Mouse (Mus musculus) cerebellum, adult 8-10 months (tissue): ENCODE measurements around the gene Cnnm4.

Source experiments
- DNase-seq: peaks from one replicate; pipeline ENCODE4 v3.0.0; 2022

The Cnnm4 gene

GRCm38 (mm10) chr1:36471181-36472105 is at the start of gene Cnnm4:
Cnnm4 (plus strand) TSS chr1:36471620.
- peak; percentile 84 for DNase-seq

DNA sequence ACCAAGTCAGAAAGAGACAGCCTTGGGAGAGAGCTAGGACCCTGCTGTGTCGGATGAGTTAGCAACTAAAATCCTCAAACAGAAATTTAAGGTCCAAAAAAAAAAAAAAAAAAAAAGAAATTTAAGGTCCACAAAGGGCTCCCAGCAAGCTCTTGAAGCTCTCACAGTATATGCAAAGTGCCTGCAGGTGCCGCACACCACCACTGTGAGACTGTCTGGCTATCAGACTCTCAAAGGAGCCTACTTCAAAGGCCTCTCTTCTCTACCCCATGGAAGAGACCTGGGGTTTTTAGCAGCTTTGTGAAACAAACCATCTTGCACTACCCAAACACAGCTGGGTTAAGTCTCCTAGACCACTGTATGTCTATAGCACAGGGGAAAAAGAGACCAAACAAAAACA is 41.9 kb upstream of the Cnnm4 start:
- no peak for DNase-seq

DNA sequence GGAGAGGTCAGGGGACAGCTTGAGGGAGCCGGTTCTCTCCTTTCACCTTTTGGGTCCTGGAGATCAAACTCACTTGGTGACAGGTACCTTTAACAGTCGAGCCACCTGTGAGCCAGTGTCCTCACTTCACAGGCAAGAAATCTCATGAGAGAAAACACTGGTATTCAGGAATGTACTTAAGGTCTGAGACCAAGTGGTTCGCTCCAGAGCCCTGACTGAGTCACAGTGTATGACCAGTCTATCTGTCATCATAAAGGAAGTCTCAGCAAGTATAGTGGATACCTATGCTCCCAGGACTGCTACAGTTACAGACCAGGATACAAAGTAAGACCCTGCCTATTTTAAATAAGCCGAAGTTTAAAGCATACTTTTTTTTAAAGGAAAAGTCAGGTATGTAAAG is 38.4 kb upstream of the Cnnm4 start:
- DNase-seq, result no peak

DNA sequence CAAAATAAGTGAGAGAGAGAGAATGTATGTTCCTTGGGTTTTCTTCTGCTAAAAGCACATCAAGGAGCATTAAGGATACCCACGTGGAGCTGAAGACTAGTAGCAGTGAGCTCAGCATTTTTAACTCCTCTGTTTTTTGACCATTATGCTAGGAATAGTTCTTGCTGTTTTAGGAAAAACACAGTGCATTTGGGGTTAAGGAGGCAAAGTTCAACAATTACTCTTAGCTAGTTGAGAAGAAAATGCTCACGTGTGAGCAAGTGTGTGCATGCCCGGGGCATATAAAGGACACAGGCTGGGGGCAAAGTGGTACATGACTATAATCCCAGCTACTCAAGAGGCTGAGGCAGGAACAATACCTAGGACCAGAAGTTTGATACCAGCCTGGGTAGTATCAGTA is 37.8 kb upstream of the Cnnm4 start:
- DNase-seq, result no peak

DNA sequence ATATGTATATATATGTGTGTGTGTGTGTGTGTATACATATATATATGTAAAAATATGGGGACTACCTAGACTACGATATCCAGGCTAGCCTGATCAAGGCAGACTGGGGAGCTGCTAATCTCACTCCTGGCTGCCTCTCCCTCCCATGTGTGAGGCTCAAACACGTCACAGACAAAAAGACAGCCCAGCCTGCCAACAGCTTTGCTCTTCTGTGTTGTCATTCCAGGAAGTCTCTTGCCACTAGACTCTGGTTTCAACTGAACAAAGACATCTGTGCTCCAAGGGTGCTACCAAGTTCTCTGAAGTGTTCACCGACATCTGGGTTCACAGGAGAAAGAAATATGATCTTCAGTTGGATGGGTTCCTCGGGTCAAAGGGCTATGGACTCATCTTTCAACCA is 36.3 kb upstream of the Cnnm4 start:
- DNase-seq, result no peak

DNA sequence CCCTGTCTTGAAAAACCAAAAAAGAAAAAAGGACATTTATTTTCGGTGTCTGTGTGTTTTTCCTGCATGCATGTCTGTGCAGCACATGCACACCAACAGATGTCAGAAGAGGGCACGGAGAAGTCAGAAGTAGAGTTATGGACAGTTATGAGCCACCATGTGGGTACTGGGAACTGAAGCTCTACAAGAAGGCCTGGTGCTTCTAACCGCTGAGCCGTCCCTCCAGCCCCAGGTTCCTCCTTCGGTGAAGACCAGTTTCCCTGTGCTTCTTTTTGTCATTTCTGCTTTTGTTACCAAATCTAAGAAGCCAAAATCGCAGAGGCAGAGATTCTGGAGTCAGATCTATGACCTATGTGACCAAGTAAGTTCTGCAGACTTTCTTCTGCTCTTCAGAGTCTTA is 34.9 kb upstream of the Cnnm4 start:
- DNase-seq, result no peak

DNA sequence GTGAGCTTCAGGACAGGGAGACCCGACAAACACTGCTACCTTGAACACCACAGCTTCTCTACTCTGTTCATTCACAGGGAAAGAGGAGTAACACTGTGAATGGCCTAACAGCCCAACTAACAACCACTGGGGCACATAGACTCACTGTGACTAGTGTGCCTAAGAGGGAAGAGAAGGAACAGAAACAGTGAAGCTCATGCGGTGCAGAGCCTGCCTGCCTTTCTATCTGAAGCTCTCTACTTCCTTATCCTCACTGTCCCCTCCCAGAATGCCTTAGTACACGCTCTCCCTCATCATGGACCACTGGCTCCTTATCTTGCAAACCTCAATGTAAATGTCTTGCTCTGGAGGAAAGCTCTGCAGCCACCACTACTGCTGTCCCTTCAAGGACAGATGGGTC is 34.2 kb upstream of the Cnnm4 start:
- DNase-seq, result no peak

- DNase-seq, result peak; percentile 51
These were observed 30.3 kb upstream of the Cnnm4 start for GRCm38 (mm10) chr1:36441101-36441500.

GRCm38 (mm10) chr1:36444471-36445464 is 26.7 kb upstream of the Cnnm4 start, which contains the start of gene Lman2l:
Lman2l (minus strand) TSS chr1:36445271.
- DNase-seq, result peak; percentile 94

GRCm38 (mm10) chr1:36445508-36445907 is 25.9 kb upstream of the Cnnm4 start:
- no peak for DNase-seq

- DNase-seq, result no peak
These were observed 25.2 kb upstream of the Cnnm4 start for GRCm38 (mm10) chr1:36446106-36446824.

- no peak for DNase-seq
These were observed 24.6 kb upstream of the Cnnm4 start for GRCm38 (mm10) chr1:36446841-36447240.

DNA sequence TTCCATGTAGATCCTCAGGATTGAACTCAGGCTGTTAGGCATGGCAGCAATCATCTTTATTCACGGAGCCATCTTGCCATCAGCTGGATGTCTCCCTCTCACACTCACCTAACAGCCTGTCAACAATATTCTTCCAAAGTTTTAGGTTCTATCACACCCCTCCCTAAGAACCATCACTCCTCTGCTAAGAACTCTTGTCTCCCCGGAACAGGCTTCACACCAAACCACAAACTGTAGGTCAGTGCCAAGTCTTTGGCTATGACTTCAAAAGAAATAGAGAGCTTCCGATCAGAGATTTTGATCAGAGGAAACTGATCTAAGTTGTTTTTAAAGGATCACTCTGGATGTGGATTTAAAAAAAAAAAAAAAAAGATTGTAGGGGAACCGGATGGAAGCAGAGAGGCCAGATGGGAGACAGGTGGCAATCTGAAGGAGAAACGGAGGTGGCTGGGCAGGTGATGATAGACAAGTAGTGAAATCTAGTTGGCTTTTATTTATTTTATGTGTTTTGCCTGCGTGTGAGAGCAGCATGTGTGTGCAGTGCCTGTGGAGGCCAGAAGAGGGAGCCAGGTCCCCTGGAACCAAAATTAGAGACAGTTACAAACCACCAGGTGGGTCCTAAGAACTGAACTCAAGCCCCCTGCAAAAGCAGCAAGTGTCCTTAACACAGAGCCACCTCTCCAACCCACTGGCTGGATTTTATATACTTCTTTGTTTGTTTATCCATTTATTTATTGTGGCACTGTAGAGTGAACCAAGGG is 17.2 kb upstream of the Cnnm4 start:
- no peak for DNase-seq

DNA sequence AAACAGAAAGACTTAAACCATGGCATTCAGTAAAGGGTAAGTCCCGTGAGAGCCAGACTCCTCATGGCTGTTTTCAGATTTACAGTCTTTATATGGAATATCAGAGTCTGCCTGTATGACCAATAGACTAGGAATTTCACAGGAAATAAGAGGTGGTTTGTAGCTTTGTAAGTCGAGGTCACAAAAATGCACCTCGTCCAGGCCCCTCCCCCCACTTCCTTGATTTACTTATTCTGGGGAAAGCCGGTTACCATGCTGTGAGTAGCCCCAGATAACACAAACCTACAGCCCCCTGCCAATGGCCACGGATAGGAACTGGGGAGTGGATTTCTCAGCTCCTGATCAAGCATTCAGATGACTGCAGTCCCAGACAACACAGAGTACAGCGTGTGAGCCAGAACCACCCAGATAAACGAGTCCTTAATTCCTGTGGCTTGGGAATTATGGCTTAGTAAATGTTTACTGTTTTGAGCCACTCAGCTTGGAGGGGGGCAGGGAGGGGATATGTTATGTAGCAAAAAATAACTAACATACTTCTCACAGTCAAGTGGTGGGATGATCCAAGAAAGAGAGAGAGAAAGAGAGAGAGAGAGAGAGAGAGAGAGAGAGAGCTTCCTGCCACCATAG is 13.9 kb upstream of the Cnnm4 start:
- DNase-seq, result no peak

DNA sequence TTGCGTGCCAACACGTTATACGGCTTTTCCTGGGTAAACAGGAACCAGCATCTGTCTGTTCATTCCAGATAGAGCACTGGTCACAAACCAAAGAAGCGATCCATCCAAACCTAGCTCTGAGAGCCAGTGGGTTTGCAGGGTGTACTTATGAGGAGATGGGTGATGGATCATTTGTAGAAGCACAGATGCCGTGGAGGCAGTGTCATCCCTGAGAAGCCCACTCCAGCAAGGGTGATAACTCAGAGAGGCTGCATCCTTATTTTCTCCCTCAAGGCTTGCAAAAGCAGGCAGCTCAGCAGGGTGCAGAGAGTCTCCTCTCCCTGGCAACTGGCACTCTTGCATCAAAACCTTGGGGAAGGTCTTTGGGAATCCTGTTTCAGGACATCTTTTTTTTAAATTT is 13.3 kb upstream of the Cnnm4 start:
- DNase-seq, result no peak

DNA sequence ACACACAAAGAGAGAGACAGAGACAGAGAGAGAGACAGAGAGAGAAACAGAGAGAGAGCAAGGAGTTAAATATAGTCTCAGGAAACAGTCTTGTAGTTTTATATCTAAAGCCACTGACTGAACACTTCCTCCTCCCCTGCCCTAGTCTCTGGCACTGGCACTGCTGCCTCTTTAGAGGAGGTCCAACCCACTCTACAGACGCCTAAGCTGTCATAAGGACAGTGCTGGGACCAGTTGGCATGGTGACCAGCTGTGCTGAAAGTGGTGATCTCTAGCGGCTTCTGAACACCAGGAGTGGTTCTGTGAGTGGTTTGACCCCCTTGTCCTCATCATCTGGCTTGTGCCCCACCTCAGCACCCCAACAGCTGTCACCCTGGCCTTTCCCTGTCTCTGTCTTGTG is 9.6 kb upstream of the Cnnm4 start:
- DNase-seq, result no peak

DNA sequence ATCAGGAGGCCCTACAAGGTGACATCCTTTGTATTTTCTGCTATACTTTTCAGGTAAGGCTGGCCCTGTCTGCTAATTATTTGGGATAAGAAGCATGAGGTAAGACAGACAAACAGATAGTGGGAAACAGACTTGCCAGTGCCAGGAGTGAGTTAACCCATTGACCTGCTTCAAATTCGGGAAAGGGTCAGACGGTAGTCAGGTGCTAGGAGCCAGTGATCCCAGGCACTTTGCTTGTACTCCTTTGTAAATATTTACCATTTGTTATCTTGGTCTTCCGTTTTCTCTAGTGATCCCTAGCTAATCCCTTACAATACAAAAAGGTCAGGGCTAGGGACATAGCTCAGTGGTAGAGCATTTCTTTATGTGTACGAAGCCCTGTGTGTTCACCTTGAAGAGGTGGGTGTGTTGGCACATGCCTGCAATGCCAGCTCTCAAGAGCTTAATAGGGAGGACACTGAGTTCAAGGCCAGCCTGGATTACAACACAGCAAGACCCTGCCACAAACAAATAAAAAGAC is 5.7 kb upstream of the Cnnm4 start:
- DNase-seq, result no peak

- DNase-seq, result no peak
These were observed 4.0 kb upstream of the Cnnm4 start for GRCm38 (mm10) chr1:36467446-36467845.

DNA sequence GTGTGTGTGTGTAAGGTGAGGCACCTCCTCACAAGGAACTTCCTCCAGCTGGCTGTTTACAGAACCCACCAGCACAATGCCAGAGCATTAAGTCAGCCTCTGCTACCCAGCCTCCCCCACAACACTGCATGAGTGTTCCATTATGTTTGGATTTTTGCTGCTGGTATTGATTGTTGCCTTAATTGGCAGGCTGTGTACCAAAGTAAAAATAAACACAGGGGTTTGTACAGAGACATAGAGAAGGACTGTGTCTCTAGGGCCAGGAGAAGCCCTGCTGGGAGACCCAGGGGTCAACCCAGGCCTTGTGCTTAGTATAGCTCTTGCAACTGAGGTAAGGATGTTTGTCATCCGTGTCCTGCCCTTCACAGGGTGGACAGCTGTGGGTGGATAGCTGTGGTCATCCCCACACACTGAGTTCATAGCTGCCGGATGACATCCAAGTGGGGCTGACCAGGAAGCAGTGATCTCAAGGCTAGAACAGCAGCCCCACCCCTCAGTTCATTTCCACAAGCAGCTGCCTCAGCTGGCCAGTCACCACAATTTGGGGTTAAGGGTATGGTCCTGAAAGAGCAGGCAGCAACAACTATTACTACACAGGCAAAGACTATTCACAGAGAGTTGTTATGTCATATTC is 1.5 kb upstream of the Cnnm4 start:
- DNase-seq, result peak; percentile 23

GRCm38 (mm10) chr1:36472106-36472440 is 653 bp downstream of the Cnnm4 start:
- no peak for DNase-seq

DNA sequence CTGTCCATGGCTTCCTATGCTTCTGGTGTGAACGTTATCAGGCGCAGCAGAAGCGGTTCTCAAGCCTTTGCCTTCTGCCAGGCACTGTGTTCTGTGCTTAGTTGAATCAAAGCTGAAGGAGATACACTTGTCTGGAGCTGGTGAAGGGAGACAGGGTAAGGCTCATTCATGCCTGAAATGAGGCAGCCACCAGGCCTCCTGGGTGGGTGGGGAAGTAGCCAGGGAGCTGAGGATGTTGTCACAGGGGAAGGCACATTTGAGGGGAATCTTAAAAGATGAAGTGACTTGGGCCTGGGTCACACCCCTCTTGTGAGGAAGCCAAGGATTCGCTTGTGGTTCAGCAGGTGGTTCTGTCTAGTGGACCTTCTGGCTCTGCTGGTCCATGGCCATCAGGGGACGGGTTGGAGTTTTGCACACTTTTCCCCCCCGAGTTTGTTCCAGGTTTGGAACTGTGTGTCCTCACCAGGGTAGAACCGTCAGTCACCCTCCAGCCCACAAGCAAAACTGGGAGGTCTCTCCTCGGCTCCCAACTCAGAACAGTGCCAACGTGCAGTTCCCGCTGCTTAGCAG is 1.9 kb downstream of the Cnnm4 start:
- DNase-seq, result peak; percentile 36
